Mouse (Mus musculus): ENCODE measurements around the gene Casp14. TPM values are rescaled to one million over a fixed set of nuclear protein-coding genes. Genes with fewer than 3 reads are reported as not detected.

Gene Casp14
- polyA plus RNA-seq, 1 experiment from 2014 or later: not detected

DNA sequence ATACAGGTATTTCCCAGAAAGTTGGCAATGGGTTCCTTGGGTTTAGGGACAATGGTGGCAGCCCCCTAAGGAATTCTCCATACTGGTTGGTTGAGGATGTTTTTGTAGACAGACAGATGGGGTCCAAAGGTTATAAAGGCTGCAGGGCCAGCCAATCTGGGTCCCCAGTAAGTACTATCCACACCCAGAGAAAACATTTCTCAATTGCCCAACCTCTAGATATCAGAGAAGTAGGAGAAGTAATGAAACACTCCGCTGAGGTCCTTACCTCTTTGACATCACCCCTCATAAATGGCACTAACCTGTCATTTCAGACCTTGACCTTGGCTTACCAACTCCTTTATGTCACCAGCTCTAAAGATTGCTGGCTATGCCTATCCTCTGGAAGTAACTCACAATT, 53.5 kb downstream of the Casp14 start:
- Histone ChIP-seq H3K9ac (no peak overlapping the region), H3K27ac (ENCODE audit: low read depth) (no peak overlapping the region), H3K4me1 (ENCODE audit: insufficient read depth) (no peaks in the 10 kb centered on the region), H3K27me3 (ENCODE audit: insufficient read depth, low read length) (no peaks in the 10 kb centered on the region), H3K4me2 (no peak overlapping the region), H3K4me3 (ENCODE audit: low read depth, low read length) (no peak overlapping the region), H3K9me3 (ENCODE audit: low read depth, low read length) (no peaks in the 10 kb centered on the region), H3K36me3 (ENCODE audit: insufficient read depth) (no peaks in the 10 kb centered on the region)
- TF ChIP-seq CTCF (IDR thresholded peaks at IDR 0.05; ENCODE audit: low read depth): no peak
- ATAC-seq (ENCODE audit: insufficient read depth) (no peak), DNase-seq (no peak)
- 81% methylated on average over 1 of the region's 1 CpGs for WGBS

Other genes with a start within 250 kb of the Casp14 start
- not detected in 2 replicates for gene Olfr1358, start 200.9 kb downstream of the Casp14 start, polyA plus RNA-seq (2014; fragmentation: Nextera tagmentation; extraction: Ambion mirVana)
- 33.2 and 33.3 TPM in 2 replicates for gene Ilvbl, start 143.9 kb downstream of the Casp14 start, polyA plus RNA-seq (2014; fragmentation: Nextera tagmentation; extraction: Ambion mirVana)
- 27.3 and 29.3 TPM in 2 replicates for gene Syde1, start 126.3 kb downstream of the Casp14 start, polyA plus RNA-seq (2014; fragmentation: Nextera tagmentation; extraction: Ambion mirVana)
- not detected in 2 replicates for gene Olfr1357, start 100.2 kb downstream of the Casp14 start, polyA plus RNA-seq (2014; fragmentation: Nextera tagmentation; extraction: Ambion mirVana)
- gene Ccdc105, start 34.8 kb upstream of the Casp14 start, polyA plus RNA-seq (2014; fragmentation: Nextera tagmentation; extraction: Ambion mirVana): 0.18 and 0.21 TPM in 2 replicates
- 0.77 and 1.1 TPM in 2 replicates for gene Slc1a6, start 62.2 kb upstream of the Casp14 start, polyA plus RNA-seq (2014; fragmentation: Nextera tagmentation; extraction: Ambion mirVana)
- not detected in 2 replicates for gene Olfr1356, start 133.9 kb upstream of the Casp14 start, polyA plus RNA-seq (2014; fragmentation: Nextera tagmentation; extraction: Ambion mirVana)
- 0.07 TPM in 1 of 2 replicates, not detected in the other for gene Olfr1355, start 157.2 kb upstream of the Casp14 start, polyA plus RNA-seq (2014; fragmentation: Nextera tagmentation; extraction: Ambion mirVana)
- gene Olfr1354, start 194.9 kb upstream of the Casp14 start, polyA plus RNA-seq (2014; fragmentation: Nextera tagmentation; extraction: Ambion mirVana): not detected in 2 replicates
- gene Olfr8, start 232.3 kb upstream of the Casp14 start, polyA plus RNA-seq (2014; fragmentation: Nextera tagmentation; extraction: Ambion mirVana): not detected in 2 replicates
- not detected in 2 replicates for gene Olfr1353, start 245.0 kb upstream of the Casp14 start, polyA plus RNA-seq (2014; fragmentation: Nextera tagmentation; extraction: Ambion mirVana)

Data from lung, embryonic 14.5 days (tissue).